Mouse (Mus musculus) forebrain, embryonic 16.5 days (tissue): ENCODE results near the gene Oat. TPM values are rescaled to one million over a fixed set of nuclear protein-coding genes. Genes with fewer than 3 reads are reported as not detected.

Experiments
- ATAC-seq: fragments of 200-750 bp; cut with Nextera tagmentation; 2 replicates; pipeline ENCODE4 v1.8.0; 2017; ENCODE audit warnings: mild to moderate bottlenecking, moderate library complexity
- H3K27ac ChIP-seq: fragments of 300-500 bp; sonication (generic); 2 replicates; pipeline ENCODE4 v1.5.1; 2014; ENCODE audit warnings: low read length, control low read depth
- H3K27me3 ChIP-seq: fragments of 300-500 bp; sonication (generic); replicated peaks from 2 replicates; pipeline ENCODE4 v1.6.1; 2014; ENCODE audit warnings: low read length; ENCODE audit not compliant: control insufficient read depth, insufficient read depth
- H3K36me3 ChIP-seq: fragments of 300-500 bp; sonication (generic); 2 replicates; pipeline ENCODE4 v1.6.1; 2014; ENCODE audit not compliant: control insufficient read depth, insufficient read depth
- H3K4me1 ChIP-seq: fragments of 300-500 bp; sonication (generic); replicated peaks from 2 replicates; pipeline ENCODE4 v1.6.1; 2014; ENCODE audit warnings: low read length; ENCODE audit not compliant: control insufficient read depth, insufficient read depth
- H3K4me2 ChIP-seq: fragments of 300-500 bp; sonication (generic); 2 replicates; pipeline ENCODE4 v1.6.1; 2014; ENCODE audit warnings: mild to moderate bottlenecking, low read length, control low read depth
- H3K4me3 ChIP-seq: fragments of 300-500 bp; sonication (generic); replicated peaks from 2 replicates; pipeline ENCODE4 v1.5.1; 2014; ENCODE audit warnings: mild to moderate bottlenecking, low read length, control low read depth
- H3K9ac ChIP-seq: fragments of 300-500 bp; sonication (generic); replicated peaks from 2 replicates; pipeline ENCODE4 v1.6.1; 2014; ENCODE audit warnings: low read depth, low read length, control low read depth
- H3K9me3 ChIP-seq: fragments of 300-500 bp; sonication (generic); 2 replicates; pipeline ENCODE4 v1.6.1; 2016; ENCODE audit warnings: low read length; ENCODE audit not compliant: control insufficient read depth
- WGBS: fragments of 180-500 bp; shearing (Covaris S2); extraction: QIAGEN DNeasy Blood & Tissue Kit; methylation state at CpG from one replicate; pipeline ENCODE4 v1.1.7; 2014; 5-methylcytosine and 5-hydroxymethylcytosine counted together
- polyA plus RNA-seq: library from polyadenylated mRNA; unstranded; fragments of >200 nt; fragmentation: Nextera tagmentation; extraction: Ambion mirVana; gene quantifications from 2 replicates; pipeline ENCODE4 v1.2.1, GENCODE M21; 2015

The Oat gene
- polyA plus RNA-seq, 1 experiment from 2014 or later: 111 TPM

DNA sequence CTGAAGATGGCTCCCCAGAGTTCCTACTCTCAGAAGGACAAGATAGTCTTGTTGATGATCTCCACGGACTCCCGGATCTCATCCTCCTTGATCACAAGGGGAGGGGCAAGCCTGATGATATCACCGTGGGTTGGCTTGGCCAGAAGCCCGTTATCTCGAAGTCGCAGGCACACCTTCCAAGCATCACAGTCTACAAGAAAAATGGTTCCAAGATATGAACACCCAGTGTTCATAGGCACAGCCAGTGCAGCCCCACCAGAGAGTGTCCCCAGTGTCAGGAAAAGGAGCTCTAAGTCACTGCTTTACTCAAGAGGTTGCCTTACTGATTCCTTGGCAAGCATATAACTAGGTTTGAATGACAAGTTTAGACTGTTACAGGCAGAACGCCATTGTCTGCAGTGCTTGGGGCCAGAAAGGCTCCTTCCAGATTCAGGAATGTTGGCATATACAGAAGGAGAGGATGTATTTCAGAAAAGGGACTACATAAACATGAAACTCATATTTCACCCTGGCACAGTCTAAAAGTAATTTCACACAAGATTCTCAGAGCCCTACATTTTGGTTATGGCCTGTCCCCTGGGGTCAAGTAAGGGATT lies 18.0 kb downstream of the Oat start:
- no peak for ATAC-seq
- no peak overlapping the region for H3K4me3 ChIP-seq
- no peaks in the 10 kb centered on the region for H3K4me1 ChIP-seq
- H3K4me2 ChIP-seq: no peak overlapping the region
- H3K36me3 ChIP-seq: peaks cover 25% of the 10 kb centered on the region
- H3K27ac ChIP-seq: no peak overlapping the region
- no peaks in the 10 kb centered on the region for H3K27me3 ChIP-seq
- no peak overlapping the region for H3K9ac ChIP-seq
- H3K9me3 ChIP-seq: no peaks in the 10 kb centered on the region
- 82% methylated on average over 7 of the region's 7 CpGs for WGBS

DNA sequence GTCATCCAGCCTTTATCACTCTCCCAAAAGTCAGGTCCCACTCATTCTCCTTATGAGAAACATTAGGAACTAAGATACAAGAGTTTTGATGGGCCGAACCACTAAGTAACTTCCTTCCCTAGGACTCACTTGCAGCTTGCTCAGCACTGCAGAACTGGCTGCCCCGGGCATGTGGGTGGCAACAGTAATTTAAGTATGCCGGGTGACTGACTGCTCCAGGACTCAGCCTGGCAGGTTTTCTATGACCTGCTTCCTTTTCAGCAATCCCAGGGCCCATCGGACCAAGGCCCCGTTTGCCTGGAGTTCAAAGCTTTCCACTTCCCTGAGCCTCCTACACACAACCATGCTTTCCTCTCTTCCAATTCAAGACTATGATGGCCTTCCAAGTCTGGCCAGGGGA lies 19.6 kb downstream of the Oat start:
- ATAC-seq: no peak
- 83% methylated on average over 5 of the region's 5 CpGs for WGBS
- Histone ChIP-seq H3K36me3 (peaks cover 17% of the 10 kb centered on the region), H3K4me1 (no peaks in the 10 kb centered on the region), H3K4me3 (no peak overlapping the region), H3K27ac (no peak overlapping the region), H3K9me3 (no peaks in the 10 kb centered on the region), H3K4me2 (no peak overlapping the region), H3K27me3 (no peaks in the 10 kb centered on the region), H3K9ac (no peak overlapping the region)

- no peak for ATAC-seq
- 35% methylated on average over 4 of the region's 4 CpGs for WGBS
Observed at GRCm38 (mm10) chr7:132555911-132556310, 20.3 kb downstream of the Oat start.

GRCm38 (mm10) chr7:132554091-132554490 lies 22.1 kb downstream of the Oat start:
- 32% methylated on average over 2 of the region's 2 CpGs for WGBS
- Histone ChIP-seq H3K36me3 (peaks cover 4% of the 10 kb centered on the region; the same call in 1 of the 2 replicates), H3K27ac (no peak overlapping the region), H3K4me1 (0 out of 2 replicates have a peak, but pooled peaks cover 2% of the 10 kb centered on the region), H3K9ac (no peak overlapping the region), H3K27me3 (no peaks in the 10 kb centered on the region), H3K9me3 (no peaks in the 10 kb centered on the region), H3K4me2 (no peak overlapping the region), H3K4me3 (no peak overlapping the region)
- ATAC-seq: no peak

More at GRCm38 (mm10) chr7:132555911-132556310, 20.3 kb downstream of the Oat start:
- 0 out of 2 replicates have a peak, but pooled peaks cover 2% of the 10 kb centered on the region for H3K4me1 ChIP-seq
- no peak overlapping the region for H3K4me3 ChIP-seq
- H3K9ac ChIP-seq: no peak overlapping the region
- H3K9me3 ChIP-seq: no peaks in the 10 kb centered on the region
- H3K27me3 ChIP-seq: no peaks in the 10 kb centered on the region
- H3K4me2 ChIP-seq: no peak overlapping the region
- H3K36me3 ChIP-seq: peaks cover 14% of the 10 kb centered on the region
- no peak overlapping the region for H3K27ac ChIP-seq

- ATAC-seq: peak; percentile 97
- no peaks in the 10 kb centered on the region for H3K27me3 ChIP-seq
- H3K9ac ChIP-seq: peak overlapping the region; percentile 56
- H3K4me1 ChIP-seq: 0 out of 2 replicates have a peak, but pooled peaks cover 2% of the 10 kb centered on the region
- H3K27ac ChIP-seq: peak overlapping the region; percentile 20; the same call in 1 of the 2 replicates
- WGBS: 2% methylated on average over 27 of the region's 27 CpGs
- peak overlapping the region; percentile 95 for H3K4me2 ChIP-seq
- no peaks in the 10 kb centered on the region for H3K9me3 ChIP-seq
- no peaks in the 10 kb centered on the region for H3K36me3 ChIP-seq
- peak overlapping the region; percentile 56 for H3K4me3 ChIP-seq
Observed at GRCm38 (mm10) chr7:132551351-132552126, 24.7 kb downstream of the Oat start.

DNA sequence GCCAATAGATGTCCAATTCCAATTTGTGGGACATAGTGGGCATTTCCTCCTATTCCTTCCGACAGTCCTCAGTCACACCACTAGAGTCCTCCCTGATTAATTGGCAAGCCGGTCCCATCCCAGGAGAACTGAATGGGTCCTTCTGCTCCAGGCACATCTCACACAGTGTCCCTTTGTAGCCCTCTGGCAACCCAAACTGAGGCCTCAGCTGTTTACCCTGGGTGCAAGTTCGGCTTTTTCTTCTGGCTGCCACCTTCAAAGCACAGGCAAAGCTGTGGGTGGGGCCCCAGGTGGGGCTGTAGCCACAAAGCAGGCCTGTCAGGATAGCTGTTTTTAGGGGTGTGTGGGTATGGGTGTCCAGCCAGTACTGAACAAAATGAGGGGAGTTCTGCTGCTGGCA lies 29.1 kb downstream of the Oat start:
- Histone ChIP-seq H3K4me1 (peaks cover 6% of the 10 kb centered on the region), H3K27ac (no peak overlapping the region), H3K9me3 (no peaks in the 10 kb centered on the region), H3K9ac (no peak overlapping the region), H3K36me3 (no peaks in the 10 kb centered on the region), H3K4me3 (no peak overlapping the region), H3K4me2 (no peak overlapping the region), H3K27me3 (no peaks in the 10 kb centered on the region)
- ATAC-seq: no peak
- 73% methylated on average over 3 of the region's 3 CpGs for WGBS

GRCm38 (mm10) chr7:132542427-132542826 lies 33.8 kb downstream of the Oat start:
- Histone ChIP-seq H3K4me2 (no peak overlapping the region), H3K27me3 (no peaks in the 10 kb centered on the region), H3K9me3 (no peaks in the 10 kb centered on the region), H3K9ac (no peak overlapping the region), H3K36me3 (no peaks in the 10 kb centered on the region), H3K4me3 (no peak overlapping the region), H3K27ac (no peak overlapping the region; the same call in 1 of the 2 replicates), H3K4me1 (peaks cover 5% of the 10 kb centered on the region)
- 70% methylated on average over 4 of the region's 4 CpGs for WGBS
- ATAC-seq: no peak

DNA sequence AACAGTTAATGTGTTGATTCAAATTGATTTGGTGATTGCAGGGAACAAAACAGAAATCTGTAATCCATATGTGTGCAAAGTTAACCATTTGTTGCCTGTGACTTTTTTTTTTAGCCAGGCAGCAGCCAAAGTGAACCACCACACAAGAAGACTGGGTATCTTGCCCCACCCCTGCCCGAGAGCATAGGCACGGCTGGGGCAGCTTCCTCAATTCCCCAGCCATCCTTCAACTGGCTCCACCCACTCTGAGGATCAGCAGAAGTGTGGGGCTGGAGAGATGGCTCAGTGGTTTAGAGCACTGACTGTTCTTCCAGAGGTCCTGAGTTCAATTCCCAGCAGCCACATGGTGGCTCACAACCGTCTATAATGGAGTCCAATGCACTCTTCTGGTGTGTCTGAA lies 34.6 kb downstream of the Oat start:
- 83% methylated on average over 3 of the region's 3 CpGs for WGBS
- no peaks in the 10 kb centered on the region for H3K27me3 ChIP-seq

DNA sequence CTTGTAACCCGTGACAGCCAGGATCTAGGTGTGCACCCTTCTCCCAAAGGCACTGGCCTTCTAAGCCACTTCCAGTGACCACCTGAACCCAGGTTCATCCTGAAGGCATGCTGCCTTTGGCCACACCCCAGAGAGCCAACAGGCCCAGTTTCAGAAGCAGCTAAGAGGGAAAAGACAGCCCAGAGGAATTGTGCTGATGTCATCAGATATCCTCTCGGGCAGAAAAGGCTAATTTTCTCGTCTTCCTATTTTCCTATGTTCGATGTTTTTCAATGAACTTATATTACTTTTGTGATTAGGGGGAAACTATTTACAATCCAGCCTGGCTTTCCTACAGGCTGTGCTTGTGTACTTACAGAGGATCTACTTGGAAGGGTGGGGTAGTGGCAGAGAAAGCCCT lies 35.6 kb downstream of the Oat start:
- H3K4me3 ChIP-seq: no peak overlapping the region
- ATAC-seq: no peak
- no peak overlapping the region for H3K27ac ChIP-seq
- WGBS: 79% methylated on average over 4 of the region's 4 CpGs
- no peaks in the 10 kb centered on the region for H3K36me3 ChIP-seq
- H3K27me3 ChIP-seq: no peaks in the 10 kb centered on the region
- no peak overlapping the region for H3K4me2 ChIP-seq
- H3K9ac ChIP-seq: no peak overlapping the region
- peaks cover 5% of the 10 kb centered on the region for H3K4me1 ChIP-seq
- H3K9me3 ChIP-seq: no peaks in the 10 kb centered on the region

More for the DNA sequence above, 34.6 kb downstream of the Oat start:
- Histone ChIP-seq H3K9me3 (no peaks in the 10 kb centered on the region), H3K36me3 (no peaks in the 10 kb centered on the region), H3K4me2 (no peak overlapping the region), H3K4me1 (peaks cover 5% of the 10 kb centered on the region), H3K9ac (no peak overlapping the region), H3K27ac (no peak overlapping the region), H3K4me3 (no peak overlapping the region)
- ATAC-seq: no peak
